In the genomic region with DNA sequence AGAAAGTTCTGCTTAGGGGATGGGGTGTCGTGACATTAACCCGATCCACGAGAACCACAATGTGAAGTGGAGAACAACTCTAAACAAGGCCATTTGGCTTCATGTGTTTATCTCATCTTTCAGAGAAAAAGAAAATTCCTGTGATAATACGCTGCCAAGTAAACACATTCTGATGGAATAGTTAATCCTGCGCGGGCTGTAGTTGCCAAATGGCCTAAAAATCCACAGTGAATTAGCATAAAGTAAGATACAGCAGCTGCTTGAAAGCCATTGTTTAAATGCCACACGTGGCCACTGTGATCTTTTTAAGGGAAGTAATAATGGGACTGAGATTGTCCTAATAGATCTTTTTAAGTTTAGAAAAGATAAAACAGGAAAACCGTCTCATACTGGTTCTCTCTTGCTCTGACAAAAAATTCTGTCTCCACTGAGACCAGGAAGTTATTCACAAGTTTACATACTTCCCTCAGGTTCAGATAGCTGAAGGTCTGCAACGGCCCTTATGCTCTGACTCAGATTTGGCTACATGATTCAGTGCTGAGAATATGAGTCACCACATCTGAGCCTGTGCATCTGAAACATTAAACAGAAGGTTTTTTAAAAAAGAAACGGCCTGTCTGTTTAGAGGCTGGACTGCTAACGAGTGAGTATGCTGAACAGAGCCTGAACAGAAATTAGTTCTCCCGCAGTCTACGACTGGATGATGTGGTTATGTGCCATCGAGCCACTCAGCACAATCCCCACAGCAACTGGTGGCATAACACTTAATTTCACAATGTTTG, we compare ENCODE assay signal across 11 mouse cellular contexts. TPM values are rescaled to one million over a fixed set of nuclear protein-coding genes. Genes with fewer than 3 reads are reported as not detected.
A peak's percentile ranks its signal among the peaks of the same experiment; 100 is the strongest.
DNase-seq lines count a peak whose midpoint lies in the region; ATAC-seq lines count a peak whose summit lies in the region.
"Had no signal": no experiment of that assay in that cellular context is flagged by ENCODE, and none has a peak within 500 bp of the region (broad histone marks: within the 10 kb centered on the region; RNA-seq: fewer than 3 reads in every experiment).

No protein-coding gene starts in this region.

- 67% methylated on average over 14 of the region's 14 CpGs for WGBS in forebrain, embryonic 12.5 days
- WGBS in forebrain, embryonic 11.5 days: 75% methylated on average over 14 of the region's 14 CpGs
- WGBS in limb, embryonic 15.5 days: 42% methylated on average over 14 of the region's 14 CpGs

- no peaks in the 10 kb centered on the region; the same call in 1 of the 2 replicates for H3K4me1 ChIP-seq in forebrain, embryonic 12.5 days
- no peaks in the 10 kb centered on the region for H3K4me1 ChIP-seq in forebrain, embryonic 11.5 days (replicated peaks; ENCODE audit: control insufficient read depth, insufficient read depth, low read length)
- no peaks in the 10 kb centered on the region for H3K4me1 ChIP-seq in limb, embryonic 15.5 days

- no peaks in the 10 kb centered on the region for H3K9me3 ChIP-seq in forebrain, embryonic 12.5 days
- no peaks in the 10 kb centered on the region for H3K9me3 ChIP-seq in forebrain, embryonic 11.5 days (ENCODE audit: control insufficient read depth, low read length)
- H3K9me3 ChIP-seq in limb, embryonic 15.5 days: no peaks in the 10 kb centered on the region

- H3K4me3 ChIP-seq in forebrain, embryonic 12.5 days (replicated peaks): no peak overlapping the region
- no peak overlapping the region for H3K4me3 ChIP-seq in forebrain, embryonic 11.5 days (ENCODE audit: low read depth, low read length)
- H3K4me3 ChIP-seq in limb, embryonic 15.5 days: no peak overlapping the region

- no peak for DNase-seq in forebrain, embryonic 11.5 days (ENCODE audit: low spot score)
- DNase-seq in layer of hippocampus, adult 9-11 months: peak; percentile 38
- no peak for DNase-seq in layer of hippocampus, adult 11-12 months (ENCODE audit: low spot score)
- peak; percentile 28 for DNase-seq in ZHBTc4 (ENCODE audit: low read depth, low spot score)
- no peak for DNase-seq in thymus, adult 18-20 months
- no peak for DNase-seq in gastrocnemius, postnatal 36 days

- H3K4me2 ChIP-seq in forebrain, embryonic 12.5 days: no peak overlapping the region
- H3K4me2 ChIP-seq in forebrain, embryonic 11.5 days (ENCODE audit: low read depth, low read length, severe bottlenecking): no peak overlapping the region
- H3K4me2 ChIP-seq in limb, embryonic 15.5 days: no peak overlapping the region
- H3K4me2 ChIP-seq: liver, embryonic 11.5 days had no signal

- no peak overlapping the region for H3K9ac ChIP-seq in forebrain, embryonic 12.5 days
- no peak overlapping the region for H3K9ac ChIP-seq in forebrain, embryonic 11.5 days (ENCODE audit: low read length)
- H3K9ac ChIP-seq in limb, embryonic 15.5 days: no peak overlapping the region

- no peaks in the 10 kb centered on the region for H3K27me3 ChIP-seq in forebrain, embryonic 12.5 days
- H3K27me3 ChIP-seq in forebrain, embryonic 11.5 days (ENCODE audit: control insufficient read depth, insufficient read depth, low read length): no peaks in the 10 kb centered on the region
- H3K27me3 ChIP-seq in limb, embryonic 15.5 days: no peaks in the 10 kb centered on the region

- intact Hi-C loops in gastrocnemius, postnatal 36 days (cut with DNase I): no loop called here

- H3K36me3 ChIP-seq in forebrain, embryonic 12.5 days (replicated peaks): no peaks in the 10 kb centered on the region
- no peaks in the 10 kb centered on the region for H3K36me3 ChIP-seq in forebrain, embryonic 11.5 days (ENCODE audit: control insufficient read depth, insufficient read depth, low read length)
- H3K36me3 ChIP-seq in limb, embryonic 15.5 days: no peaks in the 10 kb centered on the region

- no peak overlapping the region for H3K27ac ChIP-seq in forebrain, embryonic 12.5 days
- no peak overlapping the region for H3K27ac ChIP-seq in forebrain, embryonic 11.5 days (ENCODE audit: low read depth, low read length)
- peak overlapping the region; percentile 33; the same call in 1 of the 2 replicates for H3K27ac ChIP-seq in limb, embryonic 15.5 days

- 0 out of 2 replicates have a peak, but pooled peaks have one; percentile 39 for ATAC-seq in forebrain, embryonic 12.5 days (ENCODE audit: low FRiP score)
- ATAC-seq in forebrain, embryonic 11.5 days (replicated peaks; ENCODE audit: low FRiP score): no peak
- ATAC-seq in limb, embryonic 15.5 days (ENCODE audit: insufficient number of reproducible peaks, low FRiP score, low TSS enrichment, low read depth): no peak
- ATAC-seq: inflammation-experienced regulatory T-cells, adult 6 months had no signal

RNA-seq across cellular contexts. Expression of a gene that starts 21.4 kb away (rescaled TPM):
- 0.22 and 0.27 TPM in 2 replicates for polyA plus RNA-seq in forebrain, embryonic 12.5 days (2016; fragmentation: Nextera tagmentation; extraction: Ambion mirVana)
- polyA plus RNA-seq in forebrain, embryonic 11.5 days (2014; fragmentation: Nextera tagmentation; extraction: Ambion mirVana): 0.15 and 0.20 TPM in 2 replicates
- 7.3 and 8.2 TPM in 2 replicates for polyA plus RNA-seq in limb, embryonic 15.5 days (2015; fragmentation: Nextera tagmentation; extraction: Ambion mirVana)
- total RNA-seq in gastrocnemius, postnatal 36 days (2021): under 1 TPM; 0.13 to 0.32 TPM
- total RNA-seq: monocyte, adult 5-6 weeks had no signal
- polyA plus RNA-seq: inflammation-experienced regulatory T-cells, adult 6 months had no signal

Comparison
In these comparisons a context has a peak if more than half of its experiments do, and no peak if none do; other contexts are left out.
1. DNase-seq: peak in layer of hippocampus, adult 9-11 months (single experiment) and ZHBTc4 (single experiment); none in forebrain, embryonic 11.5 days (single experiment), layer of hippocampus, adult 11-12 months (single experiment), thymus, adult 18-20 months (0 of 2) and gastrocnemius, postnatal 36 days (0 of 2).